Mouse (Mus musculus) midbrain, embryonic 16.5 days (tissue): Measurements from ENCODE around the gene Chst5. TPM values are rescaled to one million over a fixed set of nuclear protein-coding genes. Genes with fewer than 3 reads are reported as not detected.

ENCODE experiments used
- ATAC-seq: fragments of 200-750 bp; cut with Nextera tagmentation; 2 replicates; pipeline ENCODE4 v1.8.0; 2017; ENCODE audit warnings: moderate TSS enrichment
- H3K27ac ChIP-seq: fragments of 300-500 bp; sonication (generic); 2 replicates; pipeline ENCODE4 v1.5.1; 2014; ENCODE audit warnings: mild to moderate bottlenecking, low read length, mixed read lengths
- H3K27me3 ChIP-seq: fragments of 300-500 bp; sonication (generic); 2 replicates; pipeline ENCODE4 v1.6.1; 2014; ENCODE audit warnings: low read depth, low read length, mixed read lengths; ENCODE audit not compliant: control insufficient read depth, insufficient read depth
- H3K36me3 ChIP-seq: fragments of 300-500 bp; sonication (generic); 2 replicates; pipeline ENCODE4 v1.6.1; 2014; ENCODE audit warnings: mild to moderate bottlenecking, low read length, moderate library complexity, mixed read lengths; ENCODE audit not compliant: control insufficient read depth, insufficient read depth
- H3K4me1 ChIP-seq: fragments of 300-500 bp; sonication (generic); 2 replicates; pipeline ENCODE4 v1.6.1; 2014; ENCODE audit warnings: mild to moderate bottlenecking, low read length, mixed read lengths; ENCODE audit not compliant: control insufficient read depth, insufficient read depth
- H3K4me2 ChIP-seq: fragments of 300-500 bp; sonication (generic); 2 replicates; pipeline ENCODE4 v1.6.1; 2014; ENCODE audit warnings: mild to moderate bottlenecking, low read length, mixed read lengths
- H3K4me3 ChIP-seq: fragments of 300-500 bp; sonication (generic); 2 replicates; pipeline ENCODE4 v1.5.1; 2014; ENCODE audit warnings: low read depth, mild to moderate bottlenecking, low read length, moderate library complexity, mixed read lengths
- H3K9ac ChIP-seq: fragments of 300-500 bp; sonication (generic); 2 replicates; pipeline ENCODE4 v1.6.1; 2014; ENCODE audit warnings: low read depth, low read length, mixed read lengths
- H3K9me3 ChIP-seq: fragments of 300-500 bp; sonication (generic); replicated peaks from 2 replicates; pipeline ENCODE4 v1.6.1; 2014; ENCODE audit warnings: mild to moderate bottlenecking, low read length, mixed read lengths; ENCODE audit not compliant: control insufficient read depth, poor library complexity, severe bottlenecking
- WGBS: fragments of 180-500 bp; shearing (Covaris S2); extraction: QIAGEN DNeasy Blood & Tissue Kit; methylation state at CpG from one replicate; pipeline ENCODE4 v1.1.7; 2014; 5-methylcytosine and 5-hydroxymethylcytosine counted together
- polyA plus RNA-seq: library from polyadenylated mRNA; unstranded; fragments of >200 nt; fragmentation: Nextera tagmentation; extraction: Ambion mirVana; gene quantifications from 2 replicates; pipeline ENCODE4 v1.2.1, GENCODE M21; 2015

Chst5 gene
- polyA plus RNA-seq, 1 experiment from 2014 or later = 4.1 TPM

- H3K4me1 ChIP-seq = peaks cover 6% of the 10 kb centered on the region; the same call in 1 of the 2 replicates
- H3K9me3 ChIP-seq = no peaks in the 10 kb centered on the region
- H3K4me3 ChIP-seq = no peak overlapping the region
- H3K27ac ChIP-seq = no peak overlapping the region
- peaks cover 28% of the 10 kb centered on the region for H3K27me3 ChIP-seq
- no peaks in the 10 kb centered on the region for H3K36me3 ChIP-seq
- H3K4me2 ChIP-seq = no peak overlapping the region
- 37% methylated on average over 7 of the region's 7 CpGs for WGBS
- ATAC-seq = no peak
- no peak overlapping the region for H3K9ac ChIP-seq
These were observed 22.1 kb downstream of the Chst5 start for GRCm38 (mm10) chr8:111888091-111888650.

- WGBS = 90% methylated on average over 1 of the region's 1 CpGs
- no peak overlapping the region for H3K4me3 ChIP-seq
- no peak overlapping the region for H3K9ac ChIP-seq
- H3K27me3 ChIP-seq = peaks cover 28% of the 10 kb centered on the region
- H3K27ac ChIP-seq = no peak overlapping the region
- no peaks in the 10 kb centered on the region for H3K9me3 ChIP-seq
- ATAC-seq = no peak
- peaks cover 6% of the 10 kb centered on the region; the same call in 1 of the 2 replicates for H3K4me1 ChIP-seq
- no peak overlapping the region for H3K4me2 ChIP-seq
- H3K36me3 ChIP-seq = no peaks in the 10 kb centered on the region
These were observed 22.8 kb downstream of the Chst5 start for GRCm38 (mm10) chr8:111887479-111887878.

GRCm38 (mm10) chr8:111883615-111884014 is 26.6 kb downstream of the Chst5 start:
- WGBS = 83% methylated on average over 4 of the region's 4 CpGs
- Histone ChIP-seq H3K27ac (no peak overlapping the region), H3K4me1 (no peaks in the 10 kb centered on the region), H3K4me2 (no peak overlapping the region), H3K9ac (no peak overlapping the region), H3K27me3 (peaks cover 4% of the 10 kb centered on the region; the same call in 1 of the 2 replicates), H3K9me3 (no peaks in the 10 kb centered on the region), H3K36me3 (no peaks in the 10 kb centered on the region), H3K4me3 (no peak overlapping the region)
- no peak for ATAC-seq

- no peak overlapping the region for H3K9ac ChIP-seq
- H3K9me3 ChIP-seq = no peaks in the 10 kb centered on the region
- no peaks in the 10 kb centered on the region for H3K27me3 ChIP-seq
- no peak overlapping the region for H3K4me2 ChIP-seq
- no peaks in the 10 kb centered on the region for H3K4me1 ChIP-seq
- no peak overlapping the region for H3K4me3 ChIP-seq
- 2% methylated on average over 2 of the region's 2 CpGs for WGBS
- H3K27ac ChIP-seq = no peak overlapping the region
- H3K36me3 ChIP-seq = no peaks in the 10 kb centered on the region
- ATAC-seq = no peak
These were observed 28.7 kb downstream of the Chst5 start for GRCm38 (mm10) chr8:111881591-111881990.

- no peak overlapping the region for H3K9ac ChIP-seq
- H3K9me3 ChIP-seq = no peaks in the 10 kb centered on the region
- no peak overlapping the region for H3K27ac ChIP-seq
- no peaks in the 10 kb centered on the region for H3K36me3 ChIP-seq
- no peak for ATAC-seq
- no peak overlapping the region for H3K4me2 ChIP-seq
- H3K4me3 ChIP-seq = no peak overlapping the region
- 66% methylated on average over 9 of the region's 9 CpGs for WGBS
- peaks cover 7% of the 10 kb centered on the region for H3K4me1 ChIP-seq
- no peaks in the 10 kb centered on the region for H3K27me3 ChIP-seq
These were observed 32.5 kb downstream of the Chst5 start for GRCm38 (mm10) chr8:111877711-111878110.

GRCm38 (mm10) chr8:111876355-111876948 is 33.8 kb downstream of the Chst5 start, which contains the start of gene Tmem170:
Tmem170 (minus strand) TSS chr8:111876750.
- Histone ChIP-seq H3K4me1 (peaks cover 7% of the 10 kb centered on the region), H3K36me3 (no peaks in the 10 kb centered on the region), H3K9ac (peak within 1 kb of the TSS; percentile 77), H3K4me2 (peak within 1 kb of the TSS; percentile 85), H3K4me3 (peak within 1 kb of the TSS; percentile 80), H3K9me3 (no peaks in the 10 kb centered on the region), H3K27ac (peak within 1 kb of the TSS; percentile 84), H3K27me3 (no peaks in the 10 kb centered on the region)
- under 1% methylated on average over 49 of the region's 53 CpGs for WGBS
- peak; percentile 98 for ATAC-seq

GRCm38 (mm10) chr8:111875758-111876157 is 34.5 kb downstream of the Chst5 start:
- 28% methylated on average over 9 of the region's 9 CpGs for WGBS
- H3K4me1 ChIP-seq = peaks cover 7% of the 10 kb centered on the region
- peak overlapping the region; percentile 77 for H3K9ac ChIP-seq
- H3K27me3 ChIP-seq = no peaks in the 10 kb centered on the region
- no peaks in the 10 kb centered on the region for H3K36me3 ChIP-seq
- H3K27ac ChIP-seq = no peak overlapping the region; the same call in 1 of the 2 replicates
- H3K9me3 ChIP-seq = no peaks in the 10 kb centered on the region
- ATAC-seq = 0 out of 2 replicates have a peak, but pooled peaks have one; percentile 11
- peak overlapping the region; percentile 85 for H3K4me2 ChIP-seq
- peak overlapping the region; percentile 80 for H3K4me3 ChIP-seq

- Histone ChIP-seq H3K4me1 (peaks cover 7% of the 10 kb centered on the region), H3K36me3 (no peaks in the 10 kb centered on the region), H3K4me3 (no peak overlapping the region), H3K27ac (no peak overlapping the region), H3K27me3 (no peaks in the 10 kb centered on the region), H3K4me2 (no peak overlapping the region), H3K9me3 (no peaks in the 10 kb centered on the region), H3K9ac (no peak overlapping the region)
- WGBS = 93% methylated on average over 3 of the region's 3 CpGs
- ATAC-seq = no peak
These were observed 39.0 kb downstream of the Chst5 start for GRCm38 (mm10) chr8:111871278-111871677.

GRCm38 (mm10) chr8:111870379-111870778 is 39.9 kb downstream of the Chst5 start:
- Histone ChIP-seq H3K4me1 (no peaks in the 10 kb centered on the region; the same call in 1 of the 2 replicates), H3K4me3 (no peak overlapping the region), H3K9me3 (no peaks in the 10 kb centered on the region), H3K27me3 (no peaks in the 10 kb centered on the region), H3K36me3 (no peaks in the 10 kb centered on the region), H3K4me2 (no peak overlapping the region), H3K9ac (no peak overlapping the region), H3K27ac (no peak overlapping the region)
- ATAC-seq = no peak
- 87% methylated on average over 3 of the region's 3 CpGs for WGBS
